Mouse (Mus musculus) kidney, adult 2 months (tissue): Measurements from ENCODE around the gene Fgd5.

Source experiments
- CTCF ChIP-seq: fragments of 200-500 bp; conservative IDR thresholded peaks from 2 replicates; pipeline ENCODE4 v1.5.1; 2011; ENCODE audit warnings: low read depth, mild to moderate bottlenecking, control low read depth, low read length, moderate library complexity, mixed read lengths; ENCODE audit not compliant: insufficient read depth, insufficient read length
- POLR2A ChIP-seq: fragments of 200-500 bp; IDR thresholded peaks from one replicate; pipeline ENCODE4 v1.6.1; 2011; ENCODE audit warnings: low read depth, low read length, control low read depth

DNA sequence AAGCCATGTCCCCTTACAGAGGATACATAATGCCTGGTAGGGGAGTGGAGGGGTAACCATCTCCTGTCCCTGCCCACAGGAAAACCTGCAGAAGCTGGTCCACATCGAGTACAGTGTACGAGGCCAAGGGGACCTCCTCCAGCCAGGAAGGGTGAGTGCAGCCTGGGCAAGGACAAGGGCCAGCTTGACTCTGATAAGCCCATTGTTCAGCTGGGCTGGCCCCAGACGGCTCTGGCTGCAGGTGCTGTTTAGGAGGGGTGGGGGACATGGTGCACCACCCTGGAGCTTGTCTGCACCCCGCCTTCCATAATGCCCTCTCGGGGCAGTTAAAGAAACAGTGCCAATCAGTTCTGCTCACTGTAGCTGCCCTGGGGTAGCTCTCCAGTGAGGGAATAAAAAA lies 83.0 kb downstream of the Fgd5 start:
- TF ChIP-seq POLR2A (no peak), CTCF (no peak)
